Mouse (Mus musculus): ENCODE results near the gene Glmp. TPM values are rescaled to one million over a fixed set of nuclear protein-coding genes. Genes with fewer than 3 reads are reported as not detected.
A peak's percentile ranks its signal among the peaks of the same experiment; 100 is the strongest.
"Not testable (repeated sequence)": the region's sequence is repeated elsewhere in the genome, so short reads cannot be mapped to it uniquely, and the experiment has no call there.

Gene Glmp
- polyA plus RNA-seq, 1 experiment, result 96.8 TPM

DNA sequence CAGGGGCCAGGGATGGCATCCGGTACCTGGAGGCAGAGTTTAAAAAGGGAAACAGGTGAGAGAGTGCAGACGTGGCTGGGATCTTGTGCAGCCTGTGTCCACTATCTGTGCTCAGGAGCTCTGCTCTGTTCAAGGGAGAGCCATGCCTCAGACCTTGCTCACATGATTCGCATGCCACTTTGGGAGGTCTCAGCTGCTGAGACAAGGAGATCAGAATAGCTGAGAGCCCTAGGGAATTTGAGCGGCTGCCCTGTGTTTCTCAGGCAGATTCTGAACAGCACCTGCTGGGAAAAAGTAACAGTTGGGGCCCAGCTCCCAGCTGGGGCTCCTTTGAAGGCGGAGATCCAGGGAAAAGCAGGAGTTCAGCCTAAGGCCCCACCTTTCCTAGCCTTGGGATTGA lies 34.8 kb downstream of the Glmp start:
- H3K4me1 ChIP-seq (ENCODE audit: control insufficient read depth, insufficient read depth, insufficient read length, low read length), result peaks cover 5% of the 10 kb centered on the region; the same call in 1 of the 2 replicates
- no peak overlapping the region for H3K4me3 ChIP-seq (ENCODE audit: insufficient read depth, low read depth, low read length)
- H3K27ac ChIP-seq (replicated peaks; ENCODE audit: low read depth, low read length), result no peak overlapping the region

DNA sequence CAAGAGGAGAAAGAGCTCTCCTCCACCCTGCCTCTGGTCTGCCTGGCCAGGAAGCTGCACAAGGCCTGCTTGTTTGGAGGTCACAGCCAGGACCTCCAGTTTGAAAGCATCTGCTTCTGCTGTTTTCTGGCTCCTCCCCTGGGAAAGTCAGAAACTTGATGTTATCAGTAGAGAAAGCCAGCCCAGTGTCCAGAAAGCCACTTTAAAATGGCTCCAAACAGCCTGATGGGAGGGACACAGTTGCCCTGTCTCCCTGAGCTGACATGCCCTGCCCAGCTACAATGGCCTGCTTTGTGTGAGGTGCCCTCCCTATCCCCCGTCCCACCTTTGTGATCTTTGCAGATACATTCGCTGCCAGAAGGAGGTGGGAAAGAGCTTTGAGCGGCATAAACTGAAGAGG lies 35.2 kb downstream of the Glmp start:
- Histone ChIP-seq H3K27ac (replicated peaks; ENCODE audit: low read depth, low read length) (no peak overlapping the region), H3K4me3 (ENCODE audit: insufficient read depth, low read depth, low read length) (no peak overlapping the region), H3K4me1 (ENCODE audit: control insufficient read depth, insufficient read depth, insufficient read length, low read length) (peaks cover 8% of the 10 kb centered on the region; the same call in 1 of the 2 replicates)

DNA sequence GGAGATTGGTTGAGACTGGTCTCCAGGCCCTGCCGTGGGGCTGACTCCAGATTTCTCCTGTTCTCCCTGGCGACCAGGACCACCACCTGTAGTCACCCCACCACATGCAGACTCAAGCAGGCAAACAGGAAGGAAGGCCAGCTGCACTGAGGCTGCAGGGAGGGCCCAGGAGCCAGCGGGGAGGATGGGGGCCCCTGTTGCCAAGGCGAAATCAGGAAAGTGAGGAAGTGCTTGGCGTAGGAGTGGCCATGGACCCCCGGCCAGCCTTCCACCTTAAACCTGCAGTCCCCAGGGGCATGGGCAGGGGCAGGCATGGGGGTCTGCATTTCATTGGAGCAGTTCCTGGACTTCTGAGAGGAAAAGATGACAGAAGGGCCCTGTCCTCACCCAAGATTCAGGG lies 36.3 kb downstream of the Glmp start:
- peaks cover 5% of the 10 kb centered on the region; the same call in 1 of the 2 replicates for H3K4me1 ChIP-seq (ENCODE audit: control insufficient read depth, insufficient read depth, insufficient read length, low read length)
- H3K27ac ChIP-seq (replicated peaks; ENCODE audit: low read depth, low read length), result no peak overlapping the region
- no peak overlapping the region for H3K4me3 ChIP-seq (ENCODE audit: insufficient read depth, low read depth, low read length)

DNA sequence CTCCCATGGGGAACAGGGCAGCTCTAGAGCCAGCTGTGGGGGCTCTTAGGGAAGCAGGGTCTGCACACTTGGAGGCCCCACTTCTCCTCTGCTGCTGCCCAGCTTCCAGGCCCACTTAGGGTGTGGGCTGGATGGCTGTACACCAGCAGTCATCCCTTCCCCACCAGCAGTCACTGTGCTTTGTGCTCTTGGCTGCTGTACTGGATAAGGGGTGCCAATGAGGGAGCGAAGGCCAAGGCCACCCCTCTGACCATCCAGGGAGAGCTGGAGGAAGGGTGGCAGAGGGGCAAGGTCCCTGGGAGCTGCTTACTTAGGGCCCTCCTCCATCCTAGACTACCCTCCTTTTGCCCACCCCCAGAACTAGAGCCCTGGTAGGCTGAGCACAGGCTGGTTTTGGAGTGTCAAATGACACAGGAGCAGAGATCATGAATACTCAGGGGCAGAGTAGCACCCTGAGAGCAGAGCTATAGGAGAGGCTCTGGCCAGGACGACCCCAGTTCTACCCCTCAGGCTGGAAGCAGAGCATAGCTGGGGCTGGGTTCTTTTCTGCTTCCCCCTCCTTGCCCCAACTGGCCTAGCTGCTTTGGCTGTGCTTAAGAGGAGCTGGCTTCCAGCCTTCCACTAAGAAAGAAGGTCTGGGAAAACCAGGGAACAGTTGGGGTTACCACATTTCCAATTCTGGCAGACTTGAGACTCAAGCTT lies 36.9 kb downstream of the Glmp start:
- H3K4me3 ChIP-seq (ENCODE audit: insufficient read depth, low read depth, low read length), result no peak overlapping the region
- H3K4me1 ChIP-seq (ENCODE audit: control insufficient read depth, insufficient read depth, insufficient read length, low read length), result peaks cover 2% of the 10 kb centered on the region; the same call in 1 of the 2 replicates
- 0 out of 2 replicates have a peak overlapping the region, but pooled peaks have one; percentile 15 for H3K27ac ChIP-seq (replicated peaks; ENCODE audit: low read depth, low read length)

DNA sequence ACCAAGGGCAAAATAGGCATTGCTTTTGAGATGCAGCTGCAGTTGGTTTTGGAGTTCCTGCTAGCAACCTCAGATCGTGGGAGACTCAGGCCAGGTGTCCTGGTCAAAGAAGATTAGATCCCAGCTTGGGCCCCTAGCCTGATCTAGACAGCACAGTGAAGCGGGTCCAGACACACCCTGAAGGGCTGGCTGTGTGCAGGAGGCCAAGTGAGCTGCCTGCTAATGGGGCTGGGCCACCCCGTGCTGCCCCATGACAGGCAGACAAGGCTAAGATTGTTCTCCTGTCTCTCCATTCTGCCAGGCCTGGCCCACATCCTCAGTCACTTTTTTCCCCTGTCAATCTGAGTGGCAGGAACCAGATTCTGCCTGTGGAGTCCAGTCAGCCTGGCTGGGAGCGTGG lies 38.9 kb downstream of the Glmp start:
- H3K27ac ChIP-seq (replicated peaks; ENCODE audit: low read depth, low read length), result no peak overlapping the region

DNA sequence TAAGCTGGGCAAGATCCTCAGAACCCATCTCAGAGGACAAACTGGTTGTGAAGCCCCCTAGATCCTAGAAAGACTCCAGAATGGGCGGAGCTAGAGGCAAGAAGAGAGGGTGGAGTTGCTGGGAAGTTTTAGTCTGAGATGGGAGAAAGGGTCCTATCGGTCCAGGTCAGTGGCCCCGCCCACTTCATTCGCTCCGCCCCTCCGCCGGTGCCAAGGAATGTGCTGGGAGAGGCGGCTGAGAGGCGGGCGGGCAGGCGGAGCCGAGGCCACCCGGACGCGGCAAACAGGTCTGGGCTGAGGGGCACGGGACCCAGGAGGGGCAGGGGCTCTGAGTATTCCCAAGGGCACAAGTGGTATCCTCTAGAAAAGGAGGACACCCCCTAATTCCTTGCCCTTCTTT lies 39.5 kb downstream of the Glmp start, which contains the start of gene Paqr6:
Paqr6 (plus strand) TSS at position 248 of the 400 bp plus-strand sequence.
- Histone ChIP-seq H3K4me3 (ENCODE audit: insufficient read depth, low read depth, low read length) (no peak within 1 kb of the TSS; the same call in 1 of the 2 replicates), H3K27ac (replicated peaks; ENCODE audit: low read depth, low read length) (no peak within 1 kb of the TSS), H3K4me1 (ENCODE audit: control insufficient read depth, insufficient read depth, insufficient read length, low read length) (peaks cover 2% of the 10 kb centered on the region; the same call in 1 of the 2 replicates)

More for the DNA sequence above, 38.9 kb downstream of the Glmp start:
- Histone ChIP-seq H3K4me3 (ENCODE audit: insufficient read depth, low read depth, low read length) (no peak overlapping the region), H3K4me1 (ENCODE audit: control insufficient read depth, insufficient read depth, insufficient read length, low read length) (peaks cover 2% of the 10 kb centered on the region; the same call in 1 of the 2 replicates)

DNA sequence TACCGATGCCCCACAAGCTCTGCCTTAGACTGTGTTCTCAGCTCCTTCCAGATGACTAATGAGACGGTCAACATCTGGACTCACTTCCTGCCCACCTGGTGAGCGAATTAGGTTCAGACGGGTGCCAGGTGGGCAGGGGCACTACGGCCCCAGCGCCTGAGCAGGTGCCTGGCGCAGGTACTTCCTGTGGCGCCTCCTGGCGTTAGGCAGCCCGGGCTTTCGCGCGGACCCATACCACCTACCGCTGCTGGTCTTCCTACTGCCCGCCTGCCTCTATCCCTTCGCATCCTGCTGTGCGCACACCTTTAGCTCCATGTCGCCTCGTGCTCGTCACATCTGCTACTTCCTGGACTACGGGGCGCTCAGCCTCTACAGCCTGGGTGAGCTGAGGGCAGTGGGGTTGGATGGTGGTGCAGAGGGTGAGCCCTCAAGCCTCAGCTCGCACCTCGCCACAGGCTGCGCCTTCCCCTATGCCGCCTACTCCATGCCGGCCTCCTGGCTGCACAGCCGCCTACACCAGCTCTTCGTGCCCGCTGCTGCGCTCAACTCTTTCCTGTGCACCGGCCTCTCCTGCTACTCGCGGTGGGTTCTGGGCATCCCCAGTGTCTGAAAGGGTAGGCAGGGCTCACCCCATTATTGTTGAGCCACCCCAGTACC lies 41.0 kb downstream of the Glmp start:
- H3K27ac ChIP-seq (replicated peaks; ENCODE audit: low read depth, low read length), result no peak overlapping the region
- peaks cover 2% of the 10 kb centered on the region; the same call in 1 of the 2 replicates for H3K4me1 ChIP-seq (ENCODE audit: control insufficient read depth, insufficient read depth, insufficient read length, low read length)
- H3K4me3 ChIP-seq (ENCODE audit: insufficient read depth, low read depth, low read length), result no peak overlapping the region

DNA sequence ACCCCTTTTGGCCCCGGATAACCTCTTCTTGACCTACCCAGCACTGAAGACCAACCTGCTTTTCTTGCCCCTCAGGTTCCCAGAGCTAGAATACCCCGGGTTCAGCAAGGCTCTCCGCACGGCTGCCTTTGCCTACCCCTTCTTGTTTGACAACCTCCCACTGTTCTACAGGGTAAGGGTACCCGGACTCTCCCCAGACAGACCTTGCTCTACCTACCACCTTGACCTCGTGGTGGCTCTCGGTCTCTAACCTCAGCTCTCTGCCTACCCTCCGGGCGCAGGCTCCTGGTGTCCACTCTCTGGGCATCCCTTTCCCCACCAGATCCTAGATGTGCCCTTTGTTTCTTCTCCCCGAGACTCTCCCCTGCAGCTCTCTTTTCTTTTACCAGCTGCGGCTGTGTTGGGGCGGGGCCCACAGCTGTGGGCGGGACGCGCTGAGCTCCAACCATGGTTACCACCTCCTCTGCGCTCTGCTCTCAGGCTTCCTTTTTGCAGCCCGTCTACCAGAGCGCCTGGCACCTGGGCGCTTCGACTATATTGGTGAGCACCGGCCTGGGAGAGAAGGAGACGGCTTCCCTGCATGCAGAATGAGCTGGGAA lies 42.1 kb downstream of the Glmp start:
- H3K4me1 ChIP-seq (ENCODE audit: control insufficient read depth, insufficient read depth, insufficient read length, low read length); H3K4me3 ChIP-seq (ENCODE audit: insufficient read depth, low read depth, low read length); H3K27ac ChIP-seq (replicated peaks; ENCODE audit: low read depth, low read length): not testable (repeated sequence)

DNA sequence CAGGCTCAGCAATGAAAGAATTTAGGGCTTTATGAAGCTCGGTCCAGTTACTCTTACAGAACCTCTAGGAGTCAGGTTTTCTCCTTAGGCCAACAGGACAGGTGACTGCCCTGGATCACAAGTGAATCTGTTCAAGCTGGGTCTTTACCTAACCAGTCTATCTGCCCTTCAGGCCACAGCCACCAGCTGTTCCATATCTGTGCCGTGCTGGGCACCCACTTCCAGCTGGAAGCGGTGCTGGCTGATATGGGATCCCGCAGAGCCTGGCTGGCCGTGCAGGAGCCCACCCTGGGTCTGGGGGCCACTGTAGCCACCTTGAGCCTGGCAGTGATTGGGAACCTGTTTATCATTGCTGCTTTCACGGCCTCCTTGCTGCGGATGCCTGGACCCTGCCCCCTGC lies 42.7 kb downstream of the Glmp start:
- not testable (repeated sequence) for H3K4me3 ChIP-seq (ENCODE audit: insufficient read depth, low read depth, low read length); H3K4me1 ChIP-seq (ENCODE audit: control insufficient read depth, insufficient read depth, insufficient read length, low read length); H3K27ac ChIP-seq (replicated peaks; ENCODE audit: low read depth, low read length)

DNA sequence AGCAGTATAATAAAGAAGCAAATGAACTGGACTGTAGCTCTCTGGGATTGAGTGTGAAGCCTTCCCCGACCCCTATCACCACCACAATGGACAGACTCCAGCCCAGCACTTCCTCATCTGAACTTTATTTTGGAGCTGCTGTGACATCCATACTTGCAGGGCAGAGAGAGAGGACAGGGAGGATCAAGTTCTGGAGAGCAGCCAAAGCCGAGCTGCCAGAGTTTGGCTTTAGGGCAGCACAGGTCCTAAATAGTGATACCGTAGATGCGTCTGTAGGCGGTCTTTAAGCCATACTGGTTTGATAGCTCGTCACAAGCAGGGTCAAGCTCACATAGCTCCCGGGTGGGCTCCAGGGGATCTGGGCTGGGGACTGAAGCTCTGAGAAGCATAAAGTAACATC lies 43.7 kb downstream of the Glmp start:
- H3K4me3 ChIP-seq (ENCODE audit: insufficient read depth, low read depth, low read length); H3K27ac ChIP-seq (replicated peaks; ENCODE audit: low read depth, low read length); H3K4me1 ChIP-seq (ENCODE audit: control insufficient read depth, insufficient read depth, insufficient read length, low read length): not testable (repeated sequence)

DNA sequence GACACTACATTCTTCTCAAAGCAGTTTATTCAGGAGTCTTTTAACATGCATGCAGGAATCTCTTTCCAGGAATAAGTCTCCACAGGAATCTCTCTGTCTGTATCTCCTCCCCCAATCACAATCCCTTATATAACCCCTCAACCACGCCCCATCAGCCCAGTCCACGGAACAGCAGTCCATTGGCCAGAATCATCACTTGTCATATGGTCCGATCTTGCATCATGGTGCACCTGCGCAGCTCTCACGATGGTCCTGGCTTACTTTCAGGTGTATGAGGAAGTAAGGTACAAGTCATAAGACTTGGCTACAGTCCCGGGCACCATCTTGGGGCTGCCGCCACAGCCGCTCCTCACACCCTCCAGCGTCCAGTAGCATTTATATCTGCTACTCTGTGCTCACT lies 47.8 kb downstream of the Glmp start, which contains the start of gene Bglap3:
Bglap3 (minus strand) TSS at position 101 of the 400 bp plus-strand sequence.
- not testable (repeated sequence) for H3K27ac ChIP-seq (replicated peaks; ENCODE audit: low read depth, low read length); H3K4me3 ChIP-seq (ENCODE audit: insufficient read depth, low read depth, low read length); H3K4me1 ChIP-seq (ENCODE audit: control insufficient read depth, insufficient read depth, insufficient read length, low read length)

DNA sequence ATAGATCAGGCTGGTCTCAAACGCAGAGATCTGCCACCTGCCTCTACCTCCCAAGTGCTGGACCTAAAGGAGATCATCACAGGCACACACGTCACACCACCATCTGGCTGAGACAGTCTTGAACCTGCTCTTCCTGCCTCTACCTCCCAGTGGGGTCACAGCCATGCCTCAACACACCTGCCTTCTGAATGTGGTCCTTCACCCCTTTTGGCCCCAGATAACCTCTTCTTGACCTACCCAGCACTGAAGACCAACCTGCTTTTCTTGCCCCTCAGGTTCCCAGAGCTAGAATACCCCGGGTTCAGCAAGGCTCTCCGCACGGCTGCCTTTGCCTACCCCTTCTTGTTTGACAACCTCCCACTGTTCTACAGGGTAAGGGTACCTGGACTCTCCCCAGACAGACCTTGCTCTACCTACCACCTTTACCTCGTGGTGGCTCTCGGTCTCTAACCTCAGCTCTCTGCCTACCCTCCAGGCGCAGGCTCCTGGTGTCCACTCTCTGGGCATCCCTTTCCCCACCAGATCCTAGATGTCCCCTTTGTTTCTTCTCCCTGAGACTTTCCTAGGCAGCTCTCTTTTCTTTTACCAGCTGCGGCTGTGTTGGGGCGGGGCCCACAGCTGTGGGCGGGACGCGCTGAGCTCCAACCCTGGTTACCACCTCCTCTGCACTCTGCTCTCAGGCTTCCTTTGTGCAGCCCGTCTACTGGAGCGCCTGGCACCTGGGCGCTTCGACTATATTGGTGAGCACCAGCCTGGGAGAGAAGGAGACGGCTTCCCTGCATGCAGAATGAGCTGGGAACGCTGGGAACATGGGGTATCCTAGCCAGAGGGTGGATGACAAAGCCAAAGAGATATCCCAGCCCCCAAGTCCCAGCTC lies 51.2 kb downstream of the Glmp start:
- H3K4me3 ChIP-seq (ENCODE audit: insufficient read depth, low read depth, low read length); H3K4me1 ChIP-seq (ENCODE audit: control insufficient read depth, insufficient read depth, insufficient read length, low read length); H3K27ac ChIP-seq (replicated peaks; ENCODE audit: low read depth, low read length): not testable (repeated sequence)

DNA sequence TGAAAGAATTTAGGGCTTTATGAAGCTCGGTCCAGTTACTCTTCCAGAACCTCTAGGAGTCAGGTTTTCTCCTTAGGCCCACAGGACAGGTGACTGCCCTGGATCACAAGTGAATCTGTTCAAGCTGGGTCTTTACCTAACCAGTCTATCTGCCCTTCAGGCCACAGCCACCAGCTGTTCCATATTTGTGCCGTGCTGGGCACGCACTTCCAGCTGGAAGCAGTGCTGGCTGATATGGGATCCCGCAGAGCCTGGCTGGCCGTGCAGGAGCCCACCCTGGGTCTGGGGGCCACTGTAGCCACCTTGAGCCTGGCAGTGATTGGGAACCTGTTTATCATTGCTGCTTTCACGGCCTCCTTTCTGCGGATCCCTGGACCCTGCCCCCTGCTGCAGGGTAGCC lies 51.8 kb downstream of the Glmp start:
- not testable (repeated sequence) for H3K4me1 ChIP-seq (ENCODE audit: control insufficient read depth, insufficient read depth, insufficient read length, low read length); H3K27ac ChIP-seq (replicated peaks; ENCODE audit: low read depth, low read length); H3K4me3 ChIP-seq (ENCODE audit: insufficient read depth, low read depth, low read length)

DNA sequence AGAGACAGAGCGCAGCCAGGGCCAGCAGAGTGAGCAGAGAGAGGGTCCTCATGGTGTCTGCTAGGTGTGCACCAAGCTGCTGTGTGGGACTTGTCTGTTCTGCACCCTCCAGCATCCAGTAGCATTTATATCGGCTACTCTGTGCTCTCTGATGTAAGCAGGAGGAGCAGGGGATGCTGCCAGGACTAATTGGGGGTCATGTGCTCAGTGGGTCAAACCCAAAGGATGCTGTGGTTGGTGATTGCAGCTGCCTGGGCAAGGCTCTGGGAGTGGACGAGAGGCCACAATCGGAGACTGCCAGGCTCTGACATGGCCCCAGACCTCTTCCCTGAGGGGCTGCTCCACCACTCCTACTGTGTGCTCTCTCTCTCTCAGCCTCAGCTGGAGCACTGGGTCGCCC lies 53.8 kb downstream of the Glmp start, which contains the start of gene Bglap2:
Bglap2 (minus strand) TSS at position 101 of the 400 bp plus-strand sequence.
- H3K27ac ChIP-seq (replicated peaks; ENCODE audit: low read depth, low read length); H3K4me1 ChIP-seq (ENCODE audit: control insufficient read depth, insufficient read depth, insufficient read length, low read length); H3K4me3 ChIP-seq (ENCODE audit: insufficient read depth, low read depth, low read length): not testable (repeated sequence)
